Mouse (Mus musculus) B cell, adult 2 months (primary cell): ENCODE results near the gene Spef2.
A peak's percentile ranks its signal among the peaks of the same experiment; 100 is the strongest.
"Not testable (repeated sequence)": the region's sequence is repeated elsewhere in the genome, so short reads cannot be mapped to it uniquely, and the experiment has no call there.

Experiments used
- DNase-seq, 2 experiments: peaks; one replicate each; pipeline ENCODE4 v3.0.0; 2022

Spef2 gene

DNA sequence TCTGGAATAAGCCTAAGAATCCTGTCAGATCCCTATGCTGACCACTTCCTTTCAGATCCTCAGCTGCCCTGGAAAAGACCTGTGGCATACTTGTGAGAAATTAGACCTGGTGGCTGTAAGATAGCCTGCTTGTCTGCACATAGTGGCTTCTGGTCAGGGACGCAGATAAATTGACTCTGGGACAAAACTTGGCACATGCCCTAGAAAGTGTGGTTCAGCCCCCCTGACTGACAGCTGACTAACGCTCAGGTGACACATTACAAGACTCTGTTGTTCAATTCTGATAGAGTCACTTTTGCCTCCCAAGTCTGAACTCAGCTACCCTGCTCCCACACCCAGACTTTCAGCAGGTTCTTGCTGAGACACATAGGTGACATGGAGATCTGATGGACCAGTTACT is 83.7 kb downstream of the Spef2 start:
- not testable (repeated sequence) for DNase-seq

DNA sequence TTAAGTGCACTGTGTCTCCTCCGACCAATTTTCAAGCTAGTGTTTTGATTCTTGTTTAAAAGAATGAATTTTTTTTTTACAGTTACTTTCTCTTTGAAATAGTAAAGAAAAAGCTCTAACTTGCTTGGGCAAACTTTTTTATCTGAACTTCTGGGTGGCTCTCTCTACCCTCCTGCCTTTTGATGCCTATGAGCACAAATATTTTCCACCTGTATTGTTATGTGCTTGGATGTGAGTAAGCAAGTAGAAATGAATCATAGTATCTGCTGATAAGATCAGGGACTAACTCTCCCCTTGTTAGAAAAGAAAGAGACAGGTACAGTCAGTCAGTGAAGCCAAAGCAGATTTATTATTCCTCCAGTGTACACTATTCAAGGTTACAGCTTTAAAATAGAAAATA is 87.5 kb downstream of the Spef2 start:
- DNase-seq: no peak

DNA sequence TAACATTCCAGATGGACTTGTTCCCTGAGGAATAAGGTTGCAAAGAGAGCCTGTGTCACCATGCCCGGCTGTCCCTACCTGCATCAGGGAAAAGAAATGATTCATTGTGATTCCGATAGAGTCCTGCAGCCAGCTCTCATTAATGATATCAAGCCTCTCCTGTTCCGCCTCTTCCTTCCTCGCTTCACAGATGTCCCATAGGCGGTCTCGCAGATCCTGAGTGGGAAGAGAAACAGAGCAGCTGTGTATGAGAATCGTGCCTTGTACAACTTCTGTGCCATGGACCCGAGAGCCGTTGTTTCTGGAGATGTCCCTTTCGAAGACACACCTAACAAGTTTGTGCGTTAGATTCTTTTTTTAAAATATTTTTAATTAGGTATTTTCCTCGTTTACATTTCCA is 114.2 kb downstream of the Spef2 start:
- no peak for DNase-seq

DNA sequence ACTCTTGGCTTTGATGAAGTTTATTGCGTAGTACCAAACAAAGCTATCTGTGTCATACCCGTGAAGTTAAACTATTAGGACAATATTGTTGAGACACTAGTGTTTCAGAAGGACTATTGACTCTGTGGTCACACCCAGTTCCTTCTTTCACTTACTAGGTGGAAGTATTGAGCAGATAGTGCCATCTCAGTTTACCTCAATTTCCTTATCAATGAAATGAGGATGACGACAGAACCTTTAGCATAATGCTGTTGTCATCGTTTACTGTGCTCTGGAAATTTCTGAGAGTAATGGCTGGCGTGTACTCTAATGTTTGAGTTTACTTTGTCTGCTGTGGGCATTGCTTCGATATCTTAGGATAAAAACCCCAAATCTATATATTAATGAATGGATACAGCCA is 117.0 kb downstream of the Spef2 start:
- DNase-seq: no peak

DNA sequence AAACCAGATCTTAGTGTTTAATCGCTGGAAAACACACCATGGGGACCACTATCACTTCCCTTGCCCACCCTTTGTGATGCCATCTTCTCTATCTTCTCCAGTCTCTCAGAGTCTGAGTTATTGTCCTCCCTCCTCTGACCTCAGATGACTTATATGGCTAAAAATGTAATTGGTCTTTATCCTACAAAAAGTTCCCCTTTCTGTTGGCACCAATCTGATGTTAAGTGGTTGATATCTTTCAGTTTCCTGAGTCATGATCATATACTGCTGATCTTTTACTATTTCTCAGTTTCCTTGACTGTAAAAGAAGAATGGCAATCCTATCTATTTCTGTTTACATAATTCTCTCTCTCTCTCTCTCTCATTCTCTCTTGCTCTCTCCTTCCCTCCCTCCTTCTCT is 119.0 kb downstream of the Spef2 start:
- DNase-seq: no peak

DNA sequence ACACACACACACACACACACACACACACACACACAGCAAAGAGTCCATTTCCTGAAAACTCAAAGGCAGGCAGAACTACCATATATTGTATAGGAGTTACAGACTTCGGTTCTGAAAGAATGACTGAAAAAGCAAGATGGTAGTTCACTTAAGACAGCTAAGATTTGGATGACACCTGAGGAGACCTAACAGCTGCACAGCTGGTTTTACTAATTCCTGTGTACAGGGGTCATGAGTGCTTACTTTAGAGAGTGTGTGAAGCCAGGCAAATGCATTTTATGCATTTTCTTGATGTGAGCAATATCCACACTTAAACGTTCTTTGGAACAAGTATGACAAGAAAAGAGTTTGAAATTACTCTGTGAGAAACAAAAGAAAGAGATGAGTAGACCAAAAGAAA is 124.0 kb downstream of the Spef2 start:
- DNase-seq: no peak

DNA sequence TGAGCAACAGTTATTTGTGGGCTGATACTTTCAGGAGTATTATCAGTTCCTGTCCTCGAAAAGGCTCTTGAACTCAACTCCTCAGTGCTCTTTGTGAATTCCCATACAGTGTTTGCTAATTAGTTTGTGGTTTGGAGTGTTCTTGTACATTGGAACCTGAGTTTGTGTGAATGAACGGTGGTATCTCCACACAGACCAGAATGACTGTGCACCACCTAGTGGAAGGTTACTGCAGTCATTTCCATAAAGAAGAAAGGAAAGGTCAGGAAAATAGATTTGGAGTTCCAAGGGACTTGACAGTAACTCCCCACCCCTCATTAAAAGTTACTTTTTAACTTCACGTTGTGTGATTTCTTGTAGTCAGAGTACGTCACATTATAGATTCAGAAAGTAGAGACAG is 140.5 kb downstream of the Spef2 start:
- peak; percentile 6 to 13 for DNase-seq

DNA sequence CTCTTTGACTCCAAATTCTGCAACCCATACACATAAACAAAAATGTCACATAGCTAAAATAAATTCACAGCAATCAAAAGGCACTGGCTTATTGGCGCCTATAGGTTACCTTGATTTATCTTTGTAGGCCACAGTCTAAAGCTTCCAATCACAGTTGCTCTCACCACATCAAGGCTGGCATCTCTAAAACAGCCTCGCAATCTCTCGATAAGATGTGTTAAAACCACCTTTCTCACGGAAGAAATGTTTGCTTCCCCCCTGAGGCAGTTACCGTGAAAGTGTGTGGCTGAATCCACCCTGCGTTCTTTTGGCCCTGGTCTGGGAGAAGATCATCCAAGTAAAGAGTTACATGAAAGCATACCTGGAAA is 148.6 kb downstream of the Spef2 start:
- DNase-seq: no peak

DNA sequence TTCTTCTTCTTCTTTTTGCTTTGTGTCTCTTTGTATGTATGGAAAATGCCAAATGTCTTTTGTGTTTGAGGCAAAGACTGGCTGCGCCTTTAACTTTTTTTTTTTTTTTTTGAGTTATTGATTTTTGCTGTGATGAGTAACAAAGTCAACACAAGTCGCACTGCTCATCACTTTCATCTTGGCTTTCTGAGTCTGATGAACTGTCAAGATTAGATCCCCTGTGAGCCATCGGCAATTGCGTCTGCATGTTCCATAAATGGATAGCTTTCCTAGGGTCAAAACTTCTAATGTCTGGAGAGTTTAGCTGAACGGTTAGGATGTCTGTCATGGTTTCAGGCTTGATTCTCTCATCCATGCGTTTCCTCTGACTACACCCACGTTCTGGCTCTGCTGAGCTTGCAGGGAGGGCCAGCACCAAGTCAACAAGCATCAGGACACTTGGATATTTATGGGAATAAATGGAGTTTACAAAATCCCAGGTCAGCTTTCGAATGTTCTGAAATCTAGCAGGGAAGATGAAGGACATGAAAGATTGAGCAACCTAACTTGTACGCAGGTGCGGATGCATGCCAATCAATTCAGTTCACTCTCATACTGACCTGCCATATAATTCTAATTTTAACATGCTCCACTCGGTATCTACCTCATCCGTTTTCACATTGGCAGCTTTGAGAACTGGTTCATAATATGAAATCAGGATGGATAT is 149.1 kb downstream of the Spef2 start:
- DNase-seq: no peak

DNA sequence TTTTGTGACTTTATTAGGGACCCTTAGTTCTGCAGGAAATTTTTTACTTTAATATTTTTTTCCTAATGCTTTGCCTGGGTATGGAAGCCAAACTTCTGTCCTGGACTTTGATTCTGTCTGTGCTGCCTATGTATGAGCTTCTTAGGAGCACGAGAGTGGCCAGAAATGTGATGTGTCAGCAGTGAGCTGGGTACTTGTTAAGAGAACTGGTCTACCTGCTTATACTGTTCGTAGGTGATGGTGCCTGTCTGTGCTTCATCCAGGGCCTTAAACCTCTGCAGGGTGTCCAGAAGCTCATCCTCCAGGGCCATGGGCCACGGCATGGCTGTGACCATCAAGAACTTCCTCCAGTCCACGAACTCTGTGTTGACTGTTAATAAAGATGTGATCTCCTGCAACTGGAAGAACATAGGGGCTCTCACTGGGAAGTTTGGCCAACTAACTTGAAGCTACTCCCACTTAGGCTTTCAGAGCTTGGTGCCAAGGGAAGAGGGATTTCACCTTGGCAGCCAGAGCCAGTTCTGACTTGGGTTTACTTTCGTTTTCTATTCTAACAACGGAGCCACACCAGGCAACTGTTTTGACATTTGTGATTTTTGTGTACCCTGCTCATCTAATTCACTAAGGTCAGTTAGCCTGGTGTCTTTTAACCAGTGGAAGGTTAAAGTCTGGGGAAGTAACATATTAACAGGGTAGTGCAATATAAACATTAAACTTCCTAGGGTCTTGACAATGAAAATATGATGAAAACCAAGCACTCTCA is 152.2 kb downstream of the Spef2 start:
- DNase-seq: peak; percentile 9 to 25

DNA sequence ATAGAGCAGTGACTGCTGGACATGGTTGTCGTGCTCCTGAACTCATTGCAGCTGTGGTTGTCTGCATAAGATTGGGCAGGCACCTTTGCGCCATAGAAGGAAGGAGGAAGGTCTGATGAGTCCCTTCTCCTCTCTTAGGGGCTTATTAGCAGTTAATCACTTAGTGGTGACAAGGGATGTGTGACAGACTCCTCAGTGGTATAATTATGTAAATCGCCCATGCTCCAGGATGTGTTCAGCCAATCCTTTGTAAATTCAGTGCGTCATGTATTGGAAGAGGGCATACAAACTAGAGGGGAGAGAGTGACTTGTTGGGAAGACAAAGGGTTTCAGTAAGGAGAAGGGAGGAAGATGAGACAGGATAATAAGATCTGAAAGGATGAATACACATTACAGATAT is 158.7 kb downstream of the Spef2 start:
- DNase-seq: no peak

DNA sequence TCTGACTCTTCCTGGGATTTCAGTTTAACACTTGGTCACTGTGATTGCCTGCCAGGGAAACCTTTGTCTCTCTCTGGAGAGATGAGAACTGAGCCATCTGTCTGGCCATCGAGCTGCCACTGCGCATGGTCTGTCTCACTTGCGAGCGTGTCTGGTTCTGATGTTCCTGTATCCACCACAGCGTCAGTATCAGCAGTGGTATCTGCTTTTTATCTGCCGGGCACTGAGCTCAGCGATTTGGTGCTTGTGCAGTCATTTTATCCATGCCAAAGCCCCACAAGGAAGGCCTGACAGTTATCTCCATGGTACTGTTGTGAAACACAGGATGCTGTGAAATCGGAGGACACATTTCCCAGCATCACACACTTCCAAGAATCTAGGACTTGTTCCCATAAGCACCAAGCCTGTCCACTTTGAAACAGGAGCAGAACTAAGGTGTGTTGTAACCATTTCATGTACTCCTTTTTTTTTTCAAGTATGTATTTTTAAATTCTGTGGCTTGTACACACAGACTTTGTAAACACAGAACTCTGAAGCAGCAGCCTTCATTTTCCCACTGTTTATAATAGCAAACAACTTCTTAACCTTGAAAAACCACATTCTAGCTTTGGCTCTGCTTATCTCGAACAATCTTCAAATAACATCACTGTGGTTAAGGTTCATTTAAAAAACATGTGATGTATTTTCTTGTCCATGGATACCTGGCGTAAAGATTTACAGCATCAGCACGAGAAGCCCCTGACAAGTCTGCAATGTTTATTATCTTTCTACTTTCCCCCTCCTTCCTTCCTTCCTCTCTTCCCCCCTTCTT is 168.0 kb downstream of the Spef2 start:
- DNase-seq: no peak

DNA sequence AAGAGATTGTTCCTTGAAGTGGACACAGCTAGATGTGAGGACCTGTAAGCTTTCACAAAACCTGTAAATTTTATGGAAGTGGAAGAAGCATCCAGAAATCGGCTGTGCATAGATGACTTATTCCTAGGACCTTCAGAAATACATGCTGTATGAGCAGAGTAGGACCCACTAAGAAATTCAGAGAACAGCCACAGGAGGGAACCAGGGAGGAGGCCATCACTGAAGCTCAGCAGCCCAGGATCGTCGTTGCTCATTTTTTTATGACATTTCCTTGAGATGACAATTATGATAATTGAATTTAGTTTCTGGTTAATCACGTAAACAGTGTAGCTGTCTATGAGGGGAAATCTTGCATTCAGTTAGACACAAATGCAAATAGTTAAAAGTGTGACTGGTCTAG is 171.4 kb downstream of the Spef2 start:
- peak; percentile 25 to 38 for DNase-seq

DNA sequence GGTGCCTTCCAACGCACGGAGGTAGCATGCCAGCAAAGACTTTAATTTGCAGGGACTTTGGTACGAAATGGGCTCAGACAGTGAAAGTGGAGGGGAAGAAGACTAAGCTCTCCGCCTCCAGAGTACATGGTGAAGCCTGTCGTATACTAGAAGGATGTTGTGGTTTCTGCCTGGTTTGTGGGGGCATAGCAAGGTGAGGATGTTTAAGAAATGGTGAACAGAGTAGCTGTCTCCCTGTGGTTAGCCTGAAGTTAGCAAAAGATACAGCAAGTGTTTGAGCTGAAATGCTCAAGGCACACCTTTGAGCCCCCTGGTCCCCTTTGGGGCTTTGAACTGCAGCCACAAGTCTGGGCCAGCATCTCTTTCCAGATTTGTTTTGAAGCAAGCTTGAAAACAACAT is 173.9 kb downstream of the Spef2 start:
- DNase-seq: peak; percentile 28 to 29

DNA sequence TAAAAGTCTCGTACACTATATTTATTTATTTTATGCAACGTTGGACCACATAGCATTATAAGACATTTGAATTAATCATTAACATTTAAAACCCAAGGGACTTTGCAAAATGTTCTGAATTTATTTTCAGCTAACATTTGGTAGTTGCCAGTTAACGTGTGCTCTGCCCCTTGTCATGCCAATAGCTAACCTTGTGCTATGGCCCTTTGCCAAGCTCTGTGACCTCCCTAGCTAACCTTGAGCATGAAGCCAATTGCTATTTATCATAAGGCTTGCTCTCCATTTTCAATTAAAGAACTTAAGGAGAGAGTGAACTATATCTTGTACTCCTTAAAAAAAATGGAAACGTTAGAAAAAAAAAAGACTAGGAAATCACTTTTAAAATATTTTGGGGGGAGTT is 175.3 kb downstream of the Spef2 start:
- DNase-seq: no peak

DNA sequence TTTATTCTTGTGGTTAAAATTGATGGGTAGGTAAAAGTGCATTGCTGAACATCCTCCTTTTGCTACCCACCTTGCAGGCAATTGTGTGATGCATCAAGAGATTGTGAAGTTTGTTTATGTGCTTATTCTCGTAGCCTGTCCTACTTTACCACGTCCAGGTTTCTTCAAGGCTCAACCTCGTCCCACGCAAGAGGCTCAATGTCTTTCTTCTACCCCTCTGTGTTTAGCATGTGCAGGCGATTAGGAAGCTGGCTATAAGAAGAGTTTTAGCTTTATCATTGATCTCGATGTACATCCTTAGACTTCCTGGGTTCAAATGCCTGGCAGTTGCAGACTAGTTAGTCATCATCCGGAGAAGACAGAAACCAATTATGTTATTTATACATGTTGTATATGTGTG is 176.0 kb downstream of the Spef2 start:
- DNase-seq: no peak

DNA sequence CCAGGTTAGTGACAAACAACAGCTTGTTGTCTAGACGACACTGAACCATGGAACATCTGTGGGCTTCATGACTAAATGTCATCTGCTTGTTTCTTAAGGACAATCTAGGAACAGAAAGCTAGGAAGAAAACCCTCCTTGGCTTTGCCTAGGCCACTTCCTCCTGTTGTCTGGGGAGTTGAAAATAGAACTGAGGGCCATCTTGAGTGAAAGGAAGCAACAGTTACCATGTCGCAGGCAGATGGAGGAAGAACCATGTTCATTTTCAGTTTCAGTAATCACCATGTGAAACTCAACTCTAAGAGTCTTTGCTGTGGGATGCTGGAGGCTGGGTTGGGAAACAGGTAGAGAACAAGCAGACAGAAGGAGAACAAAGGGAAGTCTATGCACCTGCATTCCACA is 176.8 kb downstream of the Spef2 start:
- no peak for DNase-seq

DNA sequence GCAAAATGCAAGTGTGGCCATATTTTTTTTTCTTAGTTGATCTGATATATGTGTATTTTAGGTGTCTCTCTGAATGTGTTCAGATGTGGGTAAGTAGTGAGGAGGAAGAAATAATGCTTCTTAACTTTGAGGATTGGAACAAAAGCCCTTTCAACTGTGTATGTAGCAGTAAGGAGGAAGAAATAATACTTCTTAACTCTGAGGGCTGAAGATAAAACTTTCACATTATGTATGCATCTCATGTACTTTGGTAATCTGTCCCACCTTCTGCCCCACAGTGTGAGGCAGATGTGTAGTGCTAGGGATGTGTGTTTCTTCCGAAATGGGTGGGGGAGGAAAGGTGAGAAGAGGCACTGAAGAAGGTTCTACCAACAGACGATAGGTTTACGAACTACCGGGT is 181.4 kb downstream of the Spef2 start:
- DNase-seq: no peak

DNA sequence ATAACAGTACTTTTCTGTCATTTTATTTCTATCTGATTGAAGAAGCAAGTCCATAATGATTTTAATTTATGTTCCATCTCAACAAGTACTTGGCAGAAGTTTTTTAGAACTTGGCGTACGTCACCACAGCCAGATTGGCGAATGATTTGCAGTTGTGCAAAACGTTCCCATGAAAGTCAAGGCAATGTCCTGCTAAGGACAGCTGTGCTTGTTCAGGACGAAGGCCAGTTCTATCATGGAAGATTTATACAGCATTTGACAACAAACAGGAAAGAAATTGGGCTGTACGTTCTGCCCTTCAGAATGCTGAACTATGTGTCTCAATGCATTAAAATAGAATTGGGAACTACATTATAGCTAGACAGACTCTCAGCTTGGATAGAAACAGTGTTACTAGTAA is 183.3 kb downstream of the Spef2 start:
- DNase-seq: no peak

DNA sequence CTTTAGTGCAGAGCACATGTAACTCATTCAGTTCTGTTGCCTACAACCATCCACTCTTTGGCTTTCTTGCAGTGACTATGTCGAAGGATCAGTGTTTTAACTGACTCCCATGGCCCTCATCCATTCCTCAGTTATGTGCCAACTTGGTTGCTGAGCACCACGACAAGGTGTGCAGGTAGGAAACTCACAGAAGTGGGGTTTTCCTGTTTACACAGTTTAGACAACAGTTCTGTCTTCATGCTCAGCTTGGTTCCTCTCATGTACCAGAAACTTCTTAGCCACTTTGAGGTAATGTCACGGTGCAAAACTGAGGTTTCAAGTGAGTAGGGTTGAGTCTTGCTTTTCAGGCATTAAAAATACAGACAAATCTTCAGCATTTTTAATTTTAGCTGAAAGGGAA is 184.5 kb downstream of the Spef2 start:
- DNase-seq: no peak

DNA sequence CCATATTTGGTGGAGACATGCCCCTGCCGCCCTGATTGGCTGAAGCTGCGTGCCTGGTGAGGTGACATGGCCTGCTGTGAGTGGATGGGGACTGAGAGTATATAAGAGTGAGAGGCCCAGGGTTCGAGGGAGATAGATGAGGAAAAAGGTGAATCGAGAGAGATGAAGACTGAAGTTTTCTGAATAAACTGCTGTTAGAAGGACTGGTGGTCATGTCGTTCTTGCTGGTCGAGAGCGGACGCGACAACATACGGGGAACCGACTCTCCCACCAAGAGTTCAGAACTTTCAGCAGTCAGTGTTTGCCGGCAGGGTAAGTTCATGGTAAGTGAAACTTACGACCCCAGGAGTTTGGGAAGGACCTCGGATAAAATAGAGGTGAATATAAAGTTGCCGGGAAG is 191.4 kb downstream of the Spef2 start:
- not testable (repeated sequence) for DNase-seq

DNA sequence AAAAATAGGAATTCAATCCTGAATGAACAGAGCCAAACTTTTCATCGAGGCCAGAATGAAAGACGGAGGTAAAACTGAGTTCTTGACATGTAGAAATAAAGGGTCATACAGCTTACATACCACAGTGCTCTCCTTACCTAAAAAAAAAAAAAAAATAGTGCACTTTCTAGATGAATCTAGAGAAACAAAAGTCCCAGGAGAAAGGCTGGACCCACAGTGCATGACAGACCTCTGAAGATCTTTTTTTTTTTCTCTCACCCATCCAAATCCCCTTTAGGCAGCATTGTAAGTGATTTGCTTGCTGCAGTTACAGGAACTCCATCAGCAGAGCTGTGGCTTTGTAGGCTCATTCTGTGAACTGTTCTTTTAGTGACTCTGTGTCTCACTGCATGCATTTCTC is 199.7 kb downstream of the Spef2 start:
- DNase-seq: no peak

DNA sequence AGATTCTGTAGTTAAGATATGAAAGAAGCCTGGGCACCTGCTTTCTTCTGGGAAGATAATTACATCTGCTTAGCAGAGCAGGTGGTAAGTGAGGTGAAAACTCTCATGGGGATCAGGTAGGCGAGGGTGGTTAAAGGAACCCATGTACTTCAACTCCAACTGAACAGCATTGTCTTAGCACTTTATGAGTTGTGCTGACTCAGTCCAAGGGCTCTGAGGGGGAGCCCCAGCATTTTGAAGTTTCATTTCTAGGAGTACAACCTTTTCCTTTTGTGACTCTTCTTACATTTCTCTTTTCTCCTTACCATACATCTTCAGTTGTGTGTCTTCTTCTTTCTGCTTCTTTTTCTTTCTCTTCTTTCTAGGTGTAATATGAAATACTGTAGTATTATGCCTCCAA is 213.5 kb downstream of the Spef2 start:
- DNase-seq: no peak

DNA sequence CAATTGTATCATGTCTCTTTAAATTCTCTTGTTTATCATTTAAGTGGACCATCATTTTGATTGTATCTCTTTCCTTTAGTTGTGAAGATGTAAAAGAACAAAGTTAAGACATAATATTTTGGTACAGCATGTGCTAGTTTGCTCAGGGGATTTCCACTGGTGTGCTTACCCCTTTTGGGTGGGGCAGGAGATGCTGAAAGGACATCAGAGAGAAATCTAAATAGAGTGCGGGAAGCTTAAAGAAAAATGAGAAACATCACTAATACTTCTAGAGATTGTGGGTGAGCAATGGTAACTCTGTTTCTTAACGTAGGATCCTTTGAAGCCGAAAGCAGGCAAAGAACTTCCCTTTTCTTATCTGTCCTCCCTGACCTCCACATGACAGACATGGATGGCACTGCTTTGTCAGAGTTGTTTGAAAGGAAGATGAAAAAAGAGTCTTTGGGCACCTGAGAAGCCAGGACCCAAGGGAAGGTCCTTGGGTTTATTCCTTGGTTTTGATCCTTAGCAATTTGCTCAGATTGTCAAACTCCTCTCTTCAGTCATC is 215.2 kb downstream of the Spef2 start:
- DNase-seq: peak; percentile 41 to 42
